Mouse (Mus musculus): ENCODE data around the gene Rae1. TPM values are rescaled to one million over a fixed set of nuclear protein-coding genes. Genes with fewer than 3 reads are reported as not detected.

The Rae1 gene
- polyA plus RNA-seq, 1 experiment from 2014 or later, result 109 TPM

DNA sequence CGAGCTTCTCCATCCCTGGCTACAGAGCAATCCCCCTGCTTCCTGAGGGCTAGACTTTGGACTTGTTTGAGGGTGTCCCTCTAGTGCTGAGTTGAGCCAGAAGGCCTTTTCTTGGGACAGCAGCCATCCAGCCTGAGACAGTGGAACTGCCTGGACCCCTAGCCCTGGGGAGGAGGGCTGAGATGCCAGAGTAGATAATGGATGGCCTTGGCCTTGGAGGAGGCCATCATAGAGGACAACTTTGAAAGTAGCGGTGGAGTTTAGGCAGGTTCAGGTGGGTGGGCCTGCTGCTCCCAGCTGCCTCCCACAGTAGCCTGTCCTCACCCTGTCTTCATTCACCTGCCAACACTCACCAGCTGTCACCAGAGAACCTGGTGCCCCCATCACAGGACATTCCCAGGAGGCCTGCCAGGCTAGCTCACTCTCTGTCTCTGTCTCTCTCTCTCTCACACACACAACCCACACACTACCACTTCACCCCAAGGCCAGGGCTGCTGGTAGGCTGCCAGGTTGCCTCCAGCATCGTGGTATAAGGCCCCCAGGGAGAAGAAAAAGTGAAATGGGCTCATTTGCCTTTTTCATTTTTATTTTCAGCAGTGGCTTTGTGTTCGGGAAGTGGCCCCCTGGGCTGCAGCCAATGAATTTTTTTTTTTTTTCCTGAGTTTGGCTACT, 28.0 kb downstream of the Rae1 start:
- Histone ChIP-seq H3K27ac (ENCODE audit: low read length) (peak overlapping the region; percentile 53), H3K4me1 (replicated peaks; ENCODE audit: control insufficient read depth, insufficient read depth, low read length) (peaks cover 50% of the 10 kb centered on the region), H3K9ac (ENCODE audit: low read length) (no peak overlapping the region), H3K27me3 (ENCODE audit: control insufficient read depth, insufficient read depth, low read depth, low read length) (no peaks in the 10 kb centered on the region), H3K9me3 (ENCODE audit: control insufficient read depth, low read length) (no peaks in the 10 kb centered on the region), H3K4me2 (ENCODE audit: low read depth, low read length) (no peak overlapping the region), H3K36me3 (ENCODE audit: control insufficient read depth, insufficient read depth, low read length) (0 out of 2 replicates have a peak, but pooled peaks cover 3% of the 10 kb centered on the region), H3K4me3 (ENCODE audit: low read length) (no peak overlapping the region)
- ATAC-seq (ENCODE audit: low read depth), result no peak
- WGBS, result 48% methylated on average over 4 of the region's 4 CpGs

DNA sequence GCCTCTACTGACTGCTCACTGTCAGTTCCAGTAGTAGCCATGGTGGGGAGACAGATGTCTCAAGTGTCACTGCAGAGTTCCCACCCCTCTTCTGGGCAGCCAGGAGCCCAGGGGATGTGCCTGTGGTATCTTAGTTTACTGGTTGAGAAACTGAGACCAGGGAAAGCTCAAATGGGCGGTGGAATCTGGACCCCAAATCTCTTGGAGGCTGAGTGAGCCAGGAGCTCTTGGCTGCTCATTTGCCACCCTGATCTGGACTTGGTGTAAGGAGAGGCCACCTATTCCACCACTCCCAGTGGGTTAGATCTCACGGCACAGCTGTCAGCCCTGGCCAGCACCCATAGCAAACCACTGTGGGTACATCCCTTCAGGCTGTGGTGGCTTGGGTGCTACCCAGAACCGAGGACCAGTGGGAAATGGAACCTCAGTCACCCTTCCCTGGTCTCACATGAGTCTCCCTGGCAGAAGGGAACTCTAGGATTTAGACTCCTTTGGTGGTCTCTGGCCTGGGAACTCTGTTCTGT, 28.7 kb downstream of the Rae1 start:
- Histone ChIP-seq H3K27ac (ENCODE audit: low read length) (0 out of 2 replicates have a peak overlapping the region, but pooled peaks have one; percentile 5), H3K9ac (ENCODE audit: low read length) (no peak overlapping the region), H3K4me2 (ENCODE audit: low read depth, low read length) (no peak overlapping the region)

DNA sequence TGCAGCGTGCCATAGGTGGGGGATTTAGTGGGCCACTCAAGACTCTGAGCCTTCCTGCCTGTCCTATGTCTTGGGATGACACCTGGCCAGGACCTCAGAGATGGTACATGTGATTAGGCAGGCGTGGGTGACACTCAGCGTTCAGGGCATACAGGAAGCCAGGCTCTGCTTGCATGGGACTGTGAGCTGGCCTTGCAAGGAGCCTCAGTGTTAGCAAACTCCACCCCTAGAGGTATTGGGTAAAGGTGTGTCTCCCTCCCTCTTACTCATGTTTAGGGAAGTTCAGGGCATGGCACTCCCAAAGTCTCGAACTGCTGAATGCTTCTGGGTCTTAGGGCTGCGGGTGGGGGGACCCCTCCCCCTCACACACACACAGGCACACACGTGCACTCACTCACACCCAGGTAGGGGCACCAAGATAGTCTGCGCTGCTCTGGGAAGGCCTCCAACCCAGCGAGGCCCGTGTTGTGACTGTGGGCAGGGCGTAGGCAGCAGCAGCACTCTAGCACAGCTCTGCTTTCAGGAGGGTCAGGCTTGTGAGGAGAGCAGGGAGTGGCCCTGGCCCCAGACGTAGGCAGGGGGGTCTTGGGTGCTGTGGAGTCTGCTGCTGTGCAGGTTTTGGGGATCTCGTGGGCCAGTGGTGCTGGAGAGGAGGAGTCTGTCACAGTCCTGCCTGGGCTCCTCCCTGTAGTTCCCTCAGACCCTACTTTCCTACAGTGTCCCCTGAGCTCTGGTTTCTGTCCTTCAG, 30.8 kb downstream of the Rae1 start:
- WGBS, result 69% methylated on average over 12 of the region's 12 CpGs
- Histone ChIP-seq H3K27ac (ENCODE audit: low read length) (no peak overlapping the region), H3K9me3 (ENCODE audit: control insufficient read depth, low read length) (no peaks in the 10 kb centered on the region), H3K4me1 (replicated peaks; ENCODE audit: control insufficient read depth, insufficient read depth, low read length) (peaks cover 26% of the 10 kb centered on the region), H3K36me3 (ENCODE audit: control insufficient read depth, insufficient read depth, low read length) (peaks cover 9% of the 10 kb centered on the region; the same call in 1 of the 2 replicates), H3K9ac (ENCODE audit: low read length) (no peak overlapping the region), H3K27me3 (ENCODE audit: control insufficient read depth, insufficient read depth, low read depth, low read length) (no peaks in the 10 kb centered on the region), H3K4me2 (ENCODE audit: low read depth, low read length) (no peak overlapping the region), H3K4me3 (ENCODE audit: low read length) (no peak overlapping the region)
- no peak for ATAC-seq (ENCODE audit: low read depth)

More for the DNA sequence above, 28.7 kb downstream of the Rae1 start:
- WGBS, result 82% methylated on average over 3 of the region's 3 CpGs
- no peak for ATAC-seq (ENCODE audit: low read depth)
- H3K36me3 ChIP-seq (ENCODE audit: control insufficient read depth, insufficient read depth, low read length), result peaks cover 6% of the 10 kb centered on the region; the same call in 1 of the 2 replicates
- no peaks in the 10 kb centered on the region for H3K27me3 ChIP-seq (ENCODE audit: control insufficient read depth, insufficient read depth, low read depth, low read length)
- H3K9me3 ChIP-seq (ENCODE audit: control insufficient read depth, low read length), result no peaks in the 10 kb centered on the region
- peaks cover 44% of the 10 kb centered on the region for H3K4me1 ChIP-seq (replicated peaks; ENCODE audit: control insufficient read depth, insufficient read depth, low read length)
- no peak overlapping the region for H3K4me3 ChIP-seq (ENCODE audit: low read length)

DNA sequence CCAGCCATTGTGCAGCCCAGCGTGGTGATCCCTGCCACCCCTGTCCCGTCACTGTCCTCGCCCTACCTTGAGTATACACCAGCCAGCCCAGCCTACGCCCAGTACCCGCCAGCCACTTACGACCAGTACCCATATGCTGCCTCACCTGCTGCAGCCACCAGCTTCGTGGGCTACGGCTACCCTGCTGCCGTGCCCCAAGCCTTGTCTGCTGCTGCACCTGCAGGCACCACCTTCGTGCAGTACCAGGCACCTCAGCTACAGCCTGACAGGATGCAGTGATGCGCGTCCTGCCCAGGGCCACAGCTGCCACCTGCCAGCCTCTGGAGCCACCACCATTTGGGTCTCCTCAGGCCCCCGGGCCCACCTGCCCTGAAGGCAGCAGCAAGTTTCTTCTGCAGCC, 33.6 kb downstream of the Rae1 start:
- Histone ChIP-seq H3K9me3 (ENCODE audit: control insufficient read depth, low read length) (no peaks in the 10 kb centered on the region), H3K9ac (ENCODE audit: low read length) (no peak overlapping the region), H3K27ac (ENCODE audit: low read length) (no peak overlapping the region), H3K4me2 (ENCODE audit: low read depth, low read length) (no peak overlapping the region), H3K4me1 (replicated peaks; ENCODE audit: control insufficient read depth, insufficient read depth, low read length) (peaks cover 1% of the 10 kb centered on the region; the same call in 1 of the 2 replicates), H3K36me3 (ENCODE audit: control insufficient read depth, insufficient read depth, low read length) (peaks cover 9% of the 10 kb centered on the region; the same call in 1 of the 2 replicates), H3K27me3 (ENCODE audit: control insufficient read depth, insufficient read depth, low read depth, low read length) (no peaks in the 10 kb centered on the region), H3K4me3 (ENCODE audit: low read length) (no peak overlapping the region)
- ATAC-seq (ENCODE audit: low read depth), result no peak
- 89% methylated on average over 13 of the region's 13 CpGs for WGBS

DNA sequence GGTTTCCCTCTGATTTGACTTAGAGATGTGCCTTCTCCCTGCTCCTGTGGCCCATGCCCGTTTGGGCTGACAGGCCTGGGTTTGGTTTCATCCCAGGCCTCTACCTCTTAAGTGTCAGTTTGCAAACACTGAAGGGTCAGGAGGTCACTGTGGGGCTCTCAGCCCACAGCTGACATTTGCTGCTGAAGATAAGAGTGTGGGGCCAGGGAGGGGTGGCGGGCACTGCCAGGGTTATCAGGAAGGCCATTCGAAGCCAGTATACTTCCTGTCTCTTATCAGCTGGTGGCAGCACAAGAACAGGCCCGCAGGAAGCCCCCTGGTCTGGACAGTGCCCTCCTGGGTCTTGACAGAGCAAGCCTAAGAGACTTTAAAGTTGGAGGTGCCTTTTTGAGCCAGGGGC, 35.1 kb downstream of the Rae1 start:
- no peak overlapping the region for H3K4me2 ChIP-seq (ENCODE audit: low read depth, low read length)
- no peak overlapping the region for H3K9ac ChIP-seq (ENCODE audit: low read length)
- no peak overlapping the region for H3K4me3 ChIP-seq (ENCODE audit: low read length)
- H3K9me3 ChIP-seq (ENCODE audit: control insufficient read depth, low read length), result no peaks in the 10 kb centered on the region
- no peak for ATAC-seq (ENCODE audit: low read depth)
- H3K36me3 ChIP-seq (ENCODE audit: control insufficient read depth, insufficient read depth, low read length), result peaks cover 9% of the 10 kb centered on the region; the same call in 1 of the 2 replicates
- H3K27me3 ChIP-seq (ENCODE audit: control insufficient read depth, insufficient read depth, low read depth, low read length), result no peaks in the 10 kb centered on the region
- no peak overlapping the region for H3K27ac ChIP-seq (ENCODE audit: low read length)
- no peaks in the 10 kb centered on the region for H3K4me1 ChIP-seq (replicated peaks; ENCODE audit: control insufficient read depth, insufficient read depth, low read length)
- 18% methylated on average over 4 of the region's 4 CpGs for WGBS

DNA sequence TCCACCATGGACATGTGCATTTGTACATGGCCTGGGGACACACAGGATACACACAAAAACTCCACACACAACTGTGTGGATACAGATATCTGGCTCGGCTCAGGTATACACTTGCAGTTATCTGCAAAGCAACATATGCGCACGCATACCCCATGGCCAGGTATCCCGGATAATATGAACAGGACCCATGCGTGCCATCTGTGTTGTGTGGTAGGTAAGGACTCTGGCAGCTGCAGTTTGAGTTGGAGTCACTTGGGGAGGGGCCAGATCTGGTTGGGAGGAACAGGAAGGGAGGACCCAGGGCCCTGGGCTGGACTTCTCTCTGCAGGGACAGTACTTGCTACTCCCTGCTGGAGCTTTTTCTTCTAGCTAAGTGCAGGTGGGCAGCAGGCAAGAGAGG, 35.7 kb downstream of the Rae1 start:
- no peak overlapping the region for H3K4me2 ChIP-seq (ENCODE audit: low read depth, low read length)

DNA sequence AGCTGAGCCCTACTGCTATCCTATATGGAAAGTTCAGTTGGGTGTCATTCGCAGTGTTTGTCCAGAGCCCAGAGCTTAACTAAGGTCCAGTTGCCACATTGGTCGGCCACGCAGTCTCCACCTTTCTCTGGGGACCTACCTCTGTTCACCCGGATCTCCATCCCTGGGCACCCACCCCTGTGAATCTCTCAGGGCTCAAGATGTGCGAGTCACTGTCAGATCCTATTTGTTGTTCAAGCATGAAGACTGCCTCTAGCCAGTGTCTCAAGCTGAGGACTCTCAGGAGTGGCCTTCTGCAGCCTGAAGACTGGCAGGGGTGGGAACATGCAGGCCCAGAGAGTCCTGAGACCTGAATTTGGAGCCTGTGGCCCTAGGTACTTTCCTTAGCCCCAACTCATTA, 36.1 kb downstream of the Rae1 start:
- Histone ChIP-seq H3K4me2 (ENCODE audit: low read depth, low read length) (no peak overlapping the region), H3K4me3 (ENCODE audit: low read length) (no peak overlapping the region), H3K4me1 (replicated peaks; ENCODE audit: control insufficient read depth, insufficient read depth, low read length) (no peaks in the 10 kb centered on the region), H3K36me3 (ENCODE audit: control insufficient read depth, insufficient read depth, low read length) (peaks cover 9% of the 10 kb centered on the region; the same call in 1 of the 2 replicates), H3K9me3 (ENCODE audit: control insufficient read depth, low read length) (no peaks in the 10 kb centered on the region), H3K9ac (ENCODE audit: low read length) (no peak overlapping the region), H3K27ac (ENCODE audit: low read length) (no peak overlapping the region), H3K27me3 (ENCODE audit: control insufficient read depth, insufficient read depth, low read depth, low read length) (no peaks in the 10 kb centered on the region)
- ATAC-seq (ENCODE audit: low read depth), result no peak
- 87% methylated on average over 5 of the region's 5 CpGs for WGBS

More for the DNA sequence above, 35.7 kb downstream of the Rae1 start:
- Histone ChIP-seq H3K27me3 (ENCODE audit: control insufficient read depth, insufficient read depth, low read depth, low read length) (no peaks in the 10 kb centered on the region), H3K36me3 (ENCODE audit: control insufficient read depth, insufficient read depth, low read length) (peaks cover 9% of the 10 kb centered on the region; the same call in 1 of the 2 replicates), H3K27ac (ENCODE audit: low read length) (no peak overlapping the region), H3K9me3 (ENCODE audit: control insufficient read depth, low read length) (no peaks in the 10 kb centered on the region), H3K4me3 (ENCODE audit: low read length) (no peak overlapping the region), H3K9ac (ENCODE audit: low read length) (no peak overlapping the region), H3K4me1 (replicated peaks; ENCODE audit: control insufficient read depth, insufficient read depth, low read length) (no peaks in the 10 kb centered on the region)
- no peak for ATAC-seq (ENCODE audit: low read depth)
- WGBS, result 89% methylated on average over 5 of the region's 5 CpGs

DNA sequence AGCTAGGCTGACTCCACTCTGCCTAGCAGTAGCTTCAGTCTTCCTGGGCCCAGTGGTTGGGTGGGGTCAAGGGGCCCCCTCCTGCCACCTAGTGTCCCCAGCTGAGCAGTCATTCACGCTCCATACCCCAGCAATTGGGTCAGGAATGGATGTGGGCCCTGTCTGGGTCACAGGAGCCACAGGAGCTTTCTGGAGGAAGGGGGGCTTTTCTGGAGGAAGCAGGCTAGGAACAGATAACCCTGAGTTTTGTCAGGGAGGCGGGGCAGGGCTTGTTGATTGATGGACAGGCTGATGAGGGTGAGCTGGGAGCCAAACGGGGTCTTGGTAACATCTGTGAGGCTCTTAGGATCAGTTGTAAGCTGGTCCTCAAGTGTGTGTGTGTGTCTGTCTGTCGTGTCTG, 36.7 kb downstream of the Rae1 start:
- no peak for ATAC-seq (ENCODE audit: low read depth)
- H3K27me3 ChIP-seq (ENCODE audit: control insufficient read depth, insufficient read depth, low read depth, low read length), result no peaks in the 10 kb centered on the region
- H3K4me3 ChIP-seq (ENCODE audit: low read length), result no peak overlapping the region
- H3K4me1 ChIP-seq (replicated peaks; ENCODE audit: control insufficient read depth, insufficient read depth, low read length), result no peaks in the 10 kb centered on the region
- no peak overlapping the region for H3K4me2 ChIP-seq (ENCODE audit: low read depth, low read length)
- WGBS, result 50% methylated on average over 4 of the region's 4 CpGs
- peaks cover 9% of the 10 kb centered on the region; the same call in 1 of the 2 replicates for H3K36me3 ChIP-seq (ENCODE audit: control insufficient read depth, insufficient read depth, low read length)
- H3K27ac ChIP-seq (ENCODE audit: low read length), result no peak overlapping the region
- no peaks in the 10 kb centered on the region for H3K9me3 ChIP-seq (ENCODE audit: control insufficient read depth, low read length)
- no peak overlapping the region for H3K9ac ChIP-seq (ENCODE audit: low read length)

DNA sequence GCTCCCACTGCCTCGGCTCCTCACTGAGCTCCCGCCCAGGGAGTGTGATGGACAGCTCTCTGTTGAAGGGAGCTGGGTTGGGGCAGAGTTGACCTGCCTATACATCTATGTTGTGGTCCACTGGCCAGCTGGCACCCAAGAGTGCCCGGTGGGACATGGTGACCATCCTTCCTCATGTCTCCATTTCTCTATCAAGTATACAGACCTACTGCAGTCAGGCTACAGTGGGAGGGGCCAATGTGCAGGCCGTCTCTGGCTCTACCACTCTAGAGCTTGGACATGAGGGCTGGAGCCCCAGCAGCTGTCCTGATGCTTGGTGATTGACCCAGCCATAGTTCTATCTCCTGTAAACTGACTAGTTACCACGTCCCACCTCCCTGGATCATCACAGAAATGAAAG, 37.4 kb downstream of the Rae1 start:
- Histone ChIP-seq H3K36me3 (ENCODE audit: control insufficient read depth, insufficient read depth, low read length) (peaks cover 8% of the 10 kb centered on the region; the same call in 1 of the 2 replicates), H3K4me1 (replicated peaks; ENCODE audit: control insufficient read depth, insufficient read depth, low read length) (no peaks in the 10 kb centered on the region), H3K4me2 (ENCODE audit: low read depth, low read length) (no peak overlapping the region), H3K9me3 (ENCODE audit: control insufficient read depth, low read length) (no peaks in the 10 kb centered on the region), H3K27ac (ENCODE audit: low read length) (no peak overlapping the region), H3K27me3 (ENCODE audit: control insufficient read depth, insufficient read depth, low read depth, low read length) (no peaks in the 10 kb centered on the region), H3K9ac (ENCODE audit: low read length) (no peak overlapping the region), H3K4me3 (ENCODE audit: low read length) (no peak overlapping the region)
- 65% methylated on average over 5 of the region's 5 CpGs for WGBS
- no peak for ATAC-seq (ENCODE audit: low read depth)
